Mouse (Mus musculus): ENCODE data around the gene Clec2d. TPM values are rescaled to one million over a fixed set of nuclear protein-coding genes. Genes with fewer than 3 reads are reported as not detected.

Gene Clec2d
- polyA plus RNA-seq (2016; fragmentation: Nextera tagmentation; extraction: Ambion mirVana): 0.13 TPM in 1 of 2 replicates, not detected in the other

DNA sequence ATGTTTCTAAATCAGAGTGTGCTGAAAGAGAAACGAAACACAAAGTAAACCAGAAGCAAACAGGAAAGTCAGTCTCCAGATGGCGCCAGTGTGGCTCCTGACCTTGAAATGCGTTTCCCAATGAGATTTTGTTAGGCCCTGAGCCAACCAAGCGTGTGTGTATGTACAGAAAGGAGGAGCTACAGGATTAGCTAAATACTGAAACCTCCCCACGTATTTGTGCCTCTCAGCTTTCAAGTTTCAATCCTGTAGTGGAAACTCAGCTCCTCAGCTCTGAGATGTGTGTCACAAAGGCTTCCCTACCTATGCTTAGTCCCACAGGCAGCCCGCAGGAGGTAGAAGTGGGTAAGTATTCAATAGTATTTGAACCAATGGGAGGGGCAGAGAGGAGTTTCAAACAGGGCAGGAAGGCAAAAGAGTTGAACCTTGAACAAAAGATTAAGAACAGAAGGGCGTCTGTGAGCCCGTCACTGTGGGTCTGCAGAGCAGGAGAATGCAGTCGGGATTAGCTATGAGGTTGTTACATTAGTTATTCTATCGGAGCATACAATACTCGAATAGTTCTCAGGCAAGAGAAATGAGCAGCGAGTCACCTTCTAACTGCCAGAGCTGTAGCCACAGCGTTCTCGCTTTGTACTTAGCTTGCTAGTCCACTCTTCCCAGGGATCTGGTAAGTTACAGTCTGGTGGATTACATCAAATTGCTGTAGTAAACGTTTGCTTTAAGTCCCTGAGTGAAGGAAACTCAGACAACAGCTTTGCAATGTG lies at the start of gene Clec2d:
Clec2d (plus strand) TSS at position 213 of the 767 bp plus-strand sequence.
- peak; percentile 90 for ATAC-seq (ENCODE audit: insufficient number of reproducible peaks, insufficient read depth, low FRiP score, low TSS enrichment)

GRCm38 (mm10) chr6:129132604-129133341 lies 47.6 kb upstream of the Clec2d start:
- ATAC-seq (ENCODE audit: insufficient number of reproducible peaks, insufficient read depth, low FRiP score, low TSS enrichment): no peak
- Histone ChIP-seq H3K36me3 (no peaks in the 10 kb centered on the region), H3K27me3 (no peaks in the 10 kb centered on the region), H3K4me2 (replicated peaks) (no peak overlapping the region), H3K27ac (no peak overlapping the region), H3K9me3 (no peaks in the 10 kb centered on the region), H3K4me3 (no peak overlapping the region), H3K9ac (no peak overlapping the region), H3K4me1 (no peaks in the 10 kb centered on the region)
- WGBS: 80% methylated on average over 4 of the region's 4 CpGs

More for the DNA sequence above, at the start of gene Clec2d:
- Histone ChIP-seq H3K9ac (peak within 1 kb of the TSS; percentile 36), H3K27me3 (no peaks in the 10 kb centered on the region), H3K9me3 (no peaks in the 10 kb centered on the region), H3K4me2 (replicated peaks) (peak within 1 kb of the TSS; percentile 47), H3K4me1 (0 out of 2 replicates have a peak, but pooled peaks cover 2% of the 10 kb centered on the region), H3K4me3 (peak within 1 kb of the TSS; percentile 35), H3K36me3 (no peaks in the 10 kb centered on the region), H3K27ac (peak within 1 kb of the TSS; percentile 92)
- WGBS: 3% methylated on average over 15 of the region's 15 CpGs

GRCm38 (mm10) chr6:129146812-129147211 lies 33.6 kb upstream of the Clec2d start:
- Histone ChIP-seq H3K9ac (no peak overlapping the region), H3K4me3 (no peak overlapping the region), H3K36me3 (no peaks in the 10 kb centered on the region), H3K4me2 (replicated peaks) (no peak overlapping the region), H3K27ac (no peak overlapping the region), H3K27me3 (no peaks in the 10 kb centered on the region), H3K9me3 (no peaks in the 10 kb centered on the region), H3K4me1 (no peaks in the 10 kb centered on the region)
- WGBS: 92% methylated on average over 2 of the region's 2 CpGs
- no peak for ATAC-seq (ENCODE audit: insufficient number of reproducible peaks, insufficient read depth, low FRiP score, low TSS enrichment)

- Histone ChIP-seq H3K9me3 (no peaks in the 10 kb centered on the region), H3K27me3 (no peaks in the 10 kb centered on the region), H3K4me1 (no peaks in the 10 kb centered on the region), H3K4me3 (no peak overlapping the region), H3K27ac (no peak overlapping the region), H3K4me2 (replicated peaks) (no peak overlapping the region), H3K36me3 (no peaks in the 10 kb centered on the region), H3K9ac (no peak overlapping the region)
- WGBS: 84% methylated on average over 3 of the region's 3 CpGs
- no peak for ATAC-seq (ENCODE audit: insufficient number of reproducible peaks, insufficient read depth, low FRiP score, low TSS enrichment)
Measured at GRCm38 (mm10) chr6:129160103-129160502, 20.3 kb upstream of the Clec2d start.

DNA sequence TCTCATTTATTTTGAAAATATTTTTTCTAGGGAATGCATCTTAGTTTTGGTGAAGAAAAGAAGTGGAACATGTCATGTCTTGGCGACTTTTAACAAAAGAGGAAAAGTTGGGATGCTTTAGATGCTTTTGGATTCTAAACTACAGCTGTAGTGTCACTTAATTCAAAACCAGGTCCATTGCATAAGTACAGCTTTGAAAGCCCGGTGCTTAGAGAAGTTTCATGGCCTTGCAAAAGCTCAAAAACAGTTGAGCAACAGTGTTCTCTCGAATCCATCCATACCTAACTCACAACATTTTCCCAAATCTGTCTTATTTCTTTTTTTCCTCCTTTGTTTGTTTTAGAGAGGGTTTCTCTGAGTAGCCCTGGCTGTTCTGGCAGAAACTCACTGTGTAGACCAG lies 19.3 kb upstream of the Clec2d start:
- Histone ChIP-seq H3K4me1 (no peaks in the 10 kb centered on the region), H3K27ac (no peak overlapping the region), H3K9me3 (no peaks in the 10 kb centered on the region), H3K36me3 (no peaks in the 10 kb centered on the region), H3K4me3 (no peak overlapping the region), H3K4me2 (replicated peaks) (no peak overlapping the region), H3K9ac (no peak overlapping the region), H3K27me3 (no peaks in the 10 kb centered on the region)
- 84% methylated on average over 3 of the region's 3 CpGs for WGBS
- ATAC-seq (ENCODE audit: insufficient number of reproducible peaks, insufficient read depth, low FRiP score, low TSS enrichment): no peak

DNA sequence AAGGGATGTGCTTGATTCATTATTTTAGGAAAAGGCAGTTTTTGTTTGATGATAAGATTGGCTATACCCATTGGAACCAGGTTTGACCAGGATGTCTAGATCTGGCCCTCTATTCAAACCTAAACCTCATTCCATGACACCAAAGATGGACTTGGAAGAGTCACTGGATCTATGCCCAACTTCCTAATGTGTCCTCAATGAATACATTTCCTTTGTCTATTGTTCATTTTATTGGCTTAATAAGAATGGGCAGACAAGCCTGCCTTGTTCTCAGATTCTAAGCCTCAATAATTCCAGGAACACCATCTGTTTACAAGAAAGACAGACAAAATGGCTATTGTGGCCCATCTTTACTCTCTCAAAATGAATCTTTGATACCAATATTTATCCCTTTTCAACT lies 18.5 kb upstream of the Clec2d start:
- Histone ChIP-seq H3K27me3 (no peaks in the 10 kb centered on the region), H3K4me3 (no peak overlapping the region), H3K9ac (no peak overlapping the region), H3K36me3 (no peaks in the 10 kb centered on the region), H3K4me2 (replicated peaks) (no peak overlapping the region), H3K27ac (no peak overlapping the region), H3K9me3 (no peaks in the 10 kb centered on the region), H3K4me1 (no peaks in the 10 kb centered on the region)
- no peak for ATAC-seq (ENCODE audit: insufficient number of reproducible peaks, insufficient read depth, low FRiP score, low TSS enrichment)

DNA sequence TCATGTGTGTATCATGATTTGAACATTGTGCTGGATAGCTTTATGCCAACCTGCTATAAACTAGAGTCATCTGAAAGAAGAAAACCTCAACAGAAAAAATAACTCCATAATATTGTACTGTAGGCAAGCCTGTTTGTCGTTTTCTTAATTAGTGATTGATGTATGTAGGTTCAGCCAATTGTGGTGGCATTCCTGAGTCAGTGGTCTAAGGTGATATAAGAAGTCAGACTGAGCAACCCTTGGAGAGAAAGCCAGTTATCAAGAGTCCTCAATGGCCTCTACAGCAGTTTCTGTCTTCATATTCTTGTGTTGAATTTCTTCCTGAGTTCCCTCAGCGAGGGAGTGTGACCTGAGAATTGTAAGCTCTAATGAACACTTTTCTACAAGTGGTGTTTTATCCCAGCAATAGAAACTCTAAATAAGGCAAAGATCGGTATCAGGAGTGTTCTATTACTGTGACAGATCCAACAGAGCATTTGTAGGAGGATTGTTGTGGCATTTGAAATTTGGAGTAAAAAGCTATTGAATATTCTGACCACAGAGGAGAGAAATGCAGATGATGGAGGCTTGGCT lies 17.7 kb upstream of the Clec2d start:
- Histone ChIP-seq H3K9ac (no peak overlapping the region), H3K36me3 (no peaks in the 10 kb centered on the region), H3K27ac (no peak overlapping the region), H3K4me2 (replicated peaks) (no peak overlapping the region), H3K9me3 (no peaks in the 10 kb centered on the region), H3K27me3 (no peaks in the 10 kb centered on the region), H3K4me3 (no peak overlapping the region), H3K4me1 (no peaks in the 10 kb centered on the region)
- 83% methylated on average over 3 of the region's 3 CpGs for WGBS
- ATAC-seq (ENCODE audit: insufficient number of reproducible peaks, insufficient read depth, low FRiP score, low TSS enrichment): no peak

- no peaks in the 10 kb centered on the region for H3K4me1 ChIP-seq
- H3K9me3 ChIP-seq: no peaks in the 10 kb centered on the region
- ATAC-seq (ENCODE audit: insufficient number of reproducible peaks, insufficient read depth, low FRiP score, low TSS enrichment): no peak
- H3K27me3 ChIP-seq: no peaks in the 10 kb centered on the region
- no peak overlapping the region for H3K27ac ChIP-seq
- H3K4me2 ChIP-seq (replicated peaks): no peak overlapping the region
- 83% methylated on average over 1 of the region's 1 CpGs for WGBS
- no peak overlapping the region for H3K4me3 ChIP-seq
- no peak overlapping the region for H3K9ac ChIP-seq
- H3K36me3 ChIP-seq: no peaks in the 10 kb centered on the region
Measured at GRCm38 (mm10) chr6:129163606-129164005, 16.8 kb upstream of the Clec2d start.

DNA sequence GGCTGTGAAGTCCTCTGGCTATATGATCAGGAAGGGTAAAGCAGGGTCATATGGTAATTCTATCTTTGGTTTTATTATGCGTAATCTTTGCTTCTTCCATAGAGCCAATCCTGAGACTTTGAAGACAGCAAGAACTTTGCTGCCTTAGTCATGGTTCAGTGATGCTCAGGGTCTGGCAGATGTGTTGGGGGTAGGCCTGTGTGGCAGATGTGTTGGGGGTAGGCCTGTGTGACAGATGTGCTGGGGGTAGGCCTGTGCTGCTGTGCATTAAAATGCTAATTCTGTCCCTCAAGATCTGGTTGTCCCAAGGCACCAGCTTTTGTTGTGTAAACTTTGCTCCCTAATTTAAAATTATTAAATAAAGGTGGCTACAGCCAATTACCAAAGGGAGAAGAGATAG lies 9.5 kb upstream of the Clec2d start:
- WGBS: 76% methylated on average over 1 of the region's 1 CpGs
- Histone ChIP-seq H3K4me2 (replicated peaks) (no peak overlapping the region), H3K4me3 (no peak overlapping the region), H3K4me1 (no peaks in the 10 kb centered on the region), H3K27ac (no peak overlapping the region), H3K36me3 (no peaks in the 10 kb centered on the region), H3K27me3 (no peaks in the 10 kb centered on the region), H3K9ac (no peak overlapping the region), H3K9me3 (no peaks in the 10 kb centered on the region)
- ATAC-seq (ENCODE audit: insufficient number of reproducible peaks, insufficient read depth, low FRiP score, low TSS enrichment): no peak

DNA sequence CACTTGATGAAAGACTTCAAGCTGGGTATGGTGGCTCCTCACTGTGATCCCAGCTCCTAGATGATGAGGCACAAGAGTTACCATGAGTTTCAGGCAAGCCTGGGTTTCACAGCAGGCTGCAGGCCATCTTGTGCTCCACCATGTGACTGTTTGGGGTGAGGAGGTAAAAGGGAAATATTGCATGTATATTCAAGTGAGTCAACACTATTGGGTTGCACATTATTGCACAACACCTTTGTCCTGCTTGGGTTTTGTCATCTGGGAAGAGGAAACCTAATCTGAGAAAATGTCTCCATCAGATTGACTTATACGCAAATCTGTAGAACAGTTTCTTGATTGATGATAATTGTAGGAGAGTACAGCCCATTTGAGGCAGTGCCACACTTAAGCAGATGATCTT lies 8.7 kb upstream of the Clec2d start:
- no peaks in the 10 kb centered on the region for H3K4me1 ChIP-seq
- no peak for ATAC-seq (ENCODE audit: insufficient number of reproducible peaks, insufficient read depth, low FRiP score, low TSS enrichment)
- H3K27me3 ChIP-seq: no peaks in the 10 kb centered on the region
- no peak overlapping the region for H3K9ac ChIP-seq
- H3K9me3 ChIP-seq: no peaks in the 10 kb centered on the region
- H3K36me3 ChIP-seq: no peaks in the 10 kb centered on the region
- H3K27ac ChIP-seq: no peak overlapping the region
- WGBS: 93% methylated on average over 1 of the region's 1 CpGs
- no peak overlapping the region for H3K4me2 ChIP-seq (replicated peaks)
- no peak overlapping the region for H3K4me3 ChIP-seq

GRCm38 (mm10) chr6:129174836-129175235 lies 5.6 kb upstream of the Clec2d start:
- Histone ChIP-seq H3K27me3 (no peaks in the 10 kb centered on the region), H3K9me3 (no peaks in the 10 kb centered on the region), H3K4me1 (no peaks in the 10 kb centered on the region), H3K36me3 (no peaks in the 10 kb centered on the region), H3K4me2 (replicated peaks) (no peak overlapping the region), H3K4me3 (no peak overlapping the region), H3K27ac (no peak overlapping the region), H3K9ac (no peak overlapping the region)
- ATAC-seq (ENCODE audit: insufficient number of reproducible peaks, insufficient read depth, low FRiP score, low TSS enrichment): no peak

DNA sequence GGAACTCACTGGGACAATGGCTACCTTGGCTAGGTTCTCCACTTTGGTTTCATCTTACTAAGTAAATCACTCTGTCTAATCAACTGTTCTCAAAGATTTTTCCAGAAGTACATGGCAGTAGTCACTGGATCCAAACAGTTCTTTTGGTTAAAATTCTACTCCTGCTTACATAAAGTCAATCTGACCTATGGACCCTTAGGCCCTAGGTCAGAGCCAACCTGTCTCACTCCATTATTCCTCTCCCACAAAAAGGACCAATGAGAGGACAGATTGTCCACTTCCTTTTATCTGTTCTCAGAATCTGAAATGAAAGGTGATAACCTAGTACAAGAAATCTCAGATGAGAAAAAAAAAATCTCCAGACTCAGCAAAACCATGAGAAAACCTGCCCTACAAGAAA lies 4.8 kb upstream of the Clec2d start:
- no peaks in the 10 kb centered on the region for H3K36me3 ChIP-seq
- H3K27ac ChIP-seq: no peak overlapping the region
- H3K27me3 ChIP-seq: no peaks in the 10 kb centered on the region
- no peak for ATAC-seq (ENCODE audit: insufficient number of reproducible peaks, insufficient read depth, low FRiP score, low TSS enrichment)
- no peaks in the 10 kb centered on the region for H3K4me1 ChIP-seq
- no peaks in the 10 kb centered on the region for H3K9me3 ChIP-seq
- H3K9ac ChIP-seq: no peak overlapping the region
- no peak overlapping the region for H3K4me3 ChIP-seq
- H3K4me2 ChIP-seq (replicated peaks): no peak overlapping the region

Measured in embryonic facial prominence, embryonic 12.5 days (tissue).